Mouse (Mus musculus) kidney, embryonic 15.5 days (tissue): ENCODE results near the gene Ankrd23. TPM values are rescaled to one million over a fixed set of nuclear protein-coding genes. Genes with fewer than 3 reads are reported as not detected.

Experiments used
- ATAC-seq: fragments of 200-750 bp; cut with Nextera tagmentation; replicated peaks from 2 replicates; pipeline ENCODE4 v1.8.0; 2017; ENCODE audit warnings: moderate TSS enrichment; ENCODE audit not compliant: low FRiP score
- H3K27ac ChIP-seq: fragments of 300-500 bp; sonication (generic); 2 replicates; pipeline ENCODE4 v1.5.1; 2015; ENCODE audit warnings: mild to moderate bottlenecking, inconsistent platforms
- H3K27me3 ChIP-seq: fragments of 300-500 bp; sonication (generic); 2 replicates; pipeline ENCODE4 v1.6.1; 2015; ENCODE audit warnings: inconsistent platforms
- H3K36me3 ChIP-seq: fragments of 300-500 bp; sonication (generic); 2 replicates; pipeline ENCODE4 v1.6.1; 2015; ENCODE audit warnings: inconsistent platforms
- H3K4me1 ChIP-seq: fragments of 300-500 bp; sonication (generic); 2 replicates; pipeline ENCODE4 v1.6.1; 2015; ENCODE audit warnings: inconsistent platforms
- H3K4me2 ChIP-seq: fragments of 300-500 bp; sonication (generic); 2 replicates; pipeline ENCODE4 v1.6.1; 2015; ENCODE audit warnings: moderate library complexity, mild to moderate bottlenecking, inconsistent platforms
- H3K4me3 ChIP-seq: fragments of 300-500 bp; sonication (generic); replicated peaks from 2 replicates; pipeline ENCODE4 v1.5.1; 2015; ENCODE audit warnings: mild to moderate bottlenecking, inconsistent platforms
- H3K9ac ChIP-seq: fragments of 300-500 bp; sonication (generic); 2 replicates; pipeline ENCODE4 v1.6.1; 2015; ENCODE audit warnings: mild to moderate bottlenecking, inconsistent platforms
- H3K9me3 ChIP-seq: fragments of 300-500 bp; sonication (generic); replicated peaks from 2 replicates; pipeline ENCODE4 v1.6.1; 2016; ENCODE audit warnings: inconsistent platforms
- WGBS: fragments of 180-500 bp; shearing (Covaris S2); methylation state at CpG from one replicate; pipeline ENCODE4 v1.1.7; 2015; ENCODE audit warnings: mixed read lengths; 5-methylcytosine and 5-hydroxymethylcytosine counted together
- polyA plus RNA-seq: library from polyadenylated mRNA; unstranded; fragments of >200 nt; fragmentation: Nextera tagmentation; extraction: Ambion mirVana; gene quantifications from 2 replicates; pipeline ENCODE4 v1.2.1, GENCODE M21; 2015

Gene Ankrd23
- polyA plus RNA-seq, 1 experiment from 2014 or later = 21.8 TPM

- Histone ChIP-seq H3K36me3 (peaks cover 74% of the 10 kb centered on the region), H3K9me3 (no peaks in the 10 kb centered on the region), H3K4me3 (no peak overlapping the region), H3K27ac (peak overlapping the region; percentile 5; the same call in 1 of the 2 replicates), H3K4me1 (peaks cover 87% of the 10 kb centered on the region), H3K9ac (0 out of 2 replicates have a peak overlapping the region, but pooled peaks have one; percentile 14), H3K27me3 (no peaks in the 10 kb centered on the region), H3K4me2 (no peak overlapping the region)
- WGBS = 77% methylated on average over 20 of the region's 20 CpGs
- ATAC-seq = no peak
Observed at GRCm38 (mm10) chr1:36550075-36550863, 13.6 kb upstream of the Ankrd23 start.

GRCm38 (mm10) chr1:36549491-36549890 is 12.8 kb upstream of the Ankrd23 start:
- 0 out of 2 replicates have a peak overlapping the region, but pooled peaks have one; percentile 14 for H3K9ac ChIP-seq
- peaks cover 66% of the 10 kb centered on the region for H3K36me3 ChIP-seq
- 67% methylated on average over 18 of the region's 18 CpGs for WGBS
- peak overlapping the region; percentile 3; the same call in 1 of the 2 replicates for H3K4me2 ChIP-seq
- H3K4me3 ChIP-seq = no peak overlapping the region
- H3K27ac ChIP-seq = peak overlapping the region; percentile 5; the same call in 1 of the 2 replicates
- H3K27me3 ChIP-seq = no peaks in the 10 kb centered on the region
- peaks cover 79% of the 10 kb centered on the region for H3K4me1 ChIP-seq
- ATAC-seq = no peak
- no peaks in the 10 kb centered on the region for H3K9me3 ChIP-seq

GRCm38 (mm10) chr1:36548771-36549170 is 12.1 kb upstream of the Ankrd23 start:
- H3K36me3 ChIP-seq = peaks cover 65% of the 10 kb centered on the region
- ATAC-seq = no peak
- WGBS = 32% methylated on average over 8 of the region's 8 CpGs
- H3K27ac ChIP-seq = peak overlapping the region; percentile 28; the same call in 1 of the 2 replicates
- H3K9me3 ChIP-seq = no peaks in the 10 kb centered on the region
- no peaks in the 10 kb centered on the region for H3K27me3 ChIP-seq
- peaks cover 72% of the 10 kb centered on the region for H3K4me1 ChIP-seq
- H3K4me3 ChIP-seq = no peak overlapping the region
- 0 out of 2 replicates have a peak overlapping the region, but pooled peaks have one; percentile 3 for H3K4me2 ChIP-seq
- no peak overlapping the region for H3K9ac ChIP-seq

GRCm38 (mm10) chr1:36547981-36548598 is 11.4 kb upstream of the Ankrd23 start:
- Histone ChIP-seq H3K9me3 (no peaks in the 10 kb centered on the region), H3K27me3 (no peaks in the 10 kb centered on the region), H3K9ac (no peak overlapping the region), H3K27ac (peak overlapping the region; percentile 77), H3K4me1 (peaks cover 65% of the 10 kb centered on the region), H3K4me3 (no peak overlapping the region), H3K4me2 (no peak overlapping the region), H3K36me3 (peaks cover 58% of the 10 kb centered on the region)
- WGBS = 32% methylated on average over 9 of the region's 9 CpGs
- no peak for ATAC-seq

- ATAC-seq = peak; percentile 98
- H3K4me3 ChIP-seq = peak within 1 kb of the TSS; percentile 59
- no peaks in the 10 kb centered on the region for H3K9me3 ChIP-seq
- WGBS = under 1% methylated on average over 43 of the region's 43 CpGs
- H3K36me3 ChIP-seq = peaks cover 54% of the 10 kb centered on the region
- no peaks in the 10 kb centered on the region for H3K27me3 ChIP-seq
- peak within 1 kb of the TSS; percentile 63 for H3K9ac ChIP-seq
- peak within 1 kb of the TSS; percentile 77 for H3K27ac ChIP-seq
- peaks cover 54% of the 10 kb centered on the region for H3K4me1 ChIP-seq
- peak within 1 kb of the TSS; percentile 72 for H3K4me2 ChIP-seq
Observed at GRCm38 (mm10) chr1:36546888-36547471, 10.3 kb upstream of the Ankrd23 start, which contains the start of gene Ankrd39. TSS of gene Ankrd39 (minus strand) at chr1:36547445.

DNA sequence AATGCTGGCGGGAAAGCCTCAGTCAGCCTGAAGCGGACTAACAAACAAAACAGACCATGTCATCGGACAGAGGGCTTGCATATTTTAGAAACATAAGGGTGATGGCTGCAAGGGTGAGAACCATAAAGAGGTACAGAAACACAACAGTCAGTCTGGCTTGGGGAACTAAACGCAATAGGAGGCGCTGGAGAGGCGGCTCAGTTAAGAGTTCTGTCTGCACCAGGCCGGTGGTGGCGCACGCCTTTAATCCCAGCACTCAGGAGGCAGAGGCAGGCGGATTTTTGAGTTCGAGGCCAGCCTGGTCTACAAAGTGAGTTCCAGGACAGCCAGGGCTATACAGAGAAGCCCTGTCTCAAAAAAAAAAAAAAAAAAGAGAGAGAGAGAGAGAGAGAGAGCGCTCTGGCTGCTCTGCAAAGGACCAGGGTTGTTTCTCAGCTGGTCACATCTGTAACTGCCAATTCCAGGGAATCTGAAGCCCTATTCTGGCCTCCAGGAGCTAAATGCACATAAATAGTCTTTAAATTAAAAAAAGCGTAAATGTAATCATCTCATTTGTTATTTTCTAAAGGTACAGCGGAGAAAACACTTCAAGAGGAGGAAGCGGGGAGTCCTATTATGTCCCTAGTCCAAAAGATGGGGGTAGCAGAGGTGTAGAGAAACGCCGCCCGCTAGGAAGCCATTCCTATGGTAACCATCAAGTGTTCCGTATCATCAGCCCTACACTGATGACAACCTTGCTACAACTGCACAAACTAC is 9.3 kb upstream of the Ankrd23 start:
- no peaks in the 10 kb centered on the region for H3K9me3 ChIP-seq
- H3K4me3 ChIP-seq = peak overlapping the region; percentile 59
- peak overlapping the region; percentile 63 for H3K9ac ChIP-seq
- no peak for ATAC-seq
- H3K4me1 ChIP-seq = peaks cover 48% of the 10 kb centered on the region
- peaks cover 54% of the 10 kb centered on the region for H3K36me3 ChIP-seq
- H3K27ac ChIP-seq = no peak overlapping the region
- H3K27me3 ChIP-seq = no peaks in the 10 kb centered on the region
- WGBS = 75% methylated on average over 19 of the region's 19 CpGs
- H3K4me2 ChIP-seq = peak overlapping the region; percentile 72

GRCm38 (mm10) chr1:36545382-36545781 is 8.7 kb upstream of the Ankrd23 start:
- no peak for ATAC-seq
- Histone ChIP-seq H3K27me3 (no peaks in the 10 kb centered on the region), H3K4me3 (no peak overlapping the region), H3K4me1 (peaks cover 42% of the 10 kb centered on the region), H3K27ac (no peak overlapping the region), H3K36me3 (peaks cover 54% of the 10 kb centered on the region), H3K4me2 (peak overlapping the region; percentile 72; the same call in 1 of the 2 replicates), H3K9me3 (no peaks in the 10 kb centered on the region), H3K9ac (0 out of 2 replicates have a peak overlapping the region, but pooled peaks have one; percentile 7)
- WGBS = 69% methylated on average over 2 of the region's 2 CpGs

DNA sequence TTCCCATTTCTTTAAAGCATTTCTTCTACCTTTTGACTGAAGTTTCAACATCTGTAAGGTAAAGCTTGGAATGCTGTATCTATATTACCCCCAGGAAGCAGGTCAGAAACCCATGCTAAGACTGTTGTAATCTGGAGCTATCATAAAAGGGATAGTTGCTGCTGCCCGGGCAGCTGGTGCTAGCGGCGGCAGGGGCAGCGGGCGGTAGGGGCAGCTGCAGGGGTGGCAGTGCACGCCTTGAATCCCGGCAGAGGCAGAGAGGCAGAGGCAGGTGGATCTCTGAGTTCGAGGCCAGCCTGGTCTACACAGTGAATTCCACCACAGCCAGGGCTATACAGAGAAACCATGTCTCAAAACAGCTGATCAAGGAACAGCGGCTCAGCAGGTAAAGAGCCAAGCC is 6.2 kb upstream of the Ankrd23 start:
- H3K4me1 ChIP-seq = peaks cover 21% of the 10 kb centered on the region
- 91% methylated on average over 9 of the region's 9 CpGs for whole genome bisulfite sequencing
- H3K36me3 ChIP-seq = peaks cover 53% of the 10 kb centered on the region
- H3K4me3 ChIP-seq = no peak overlapping the region
- no peak overlapping the region for H3K9ac ChIP-seq
- no peak overlapping the region for H3K4me2 ChIP-seq
- no peak overlapping the region for H3K27ac ChIP-seq
- H3K9me3 ChIP-seq = no peaks in the 10 kb centered on the region
- no peaks in the 10 kb centered on the region for H3K27me3 ChIP-seq
- no peak for ATAC-seq

DNA sequence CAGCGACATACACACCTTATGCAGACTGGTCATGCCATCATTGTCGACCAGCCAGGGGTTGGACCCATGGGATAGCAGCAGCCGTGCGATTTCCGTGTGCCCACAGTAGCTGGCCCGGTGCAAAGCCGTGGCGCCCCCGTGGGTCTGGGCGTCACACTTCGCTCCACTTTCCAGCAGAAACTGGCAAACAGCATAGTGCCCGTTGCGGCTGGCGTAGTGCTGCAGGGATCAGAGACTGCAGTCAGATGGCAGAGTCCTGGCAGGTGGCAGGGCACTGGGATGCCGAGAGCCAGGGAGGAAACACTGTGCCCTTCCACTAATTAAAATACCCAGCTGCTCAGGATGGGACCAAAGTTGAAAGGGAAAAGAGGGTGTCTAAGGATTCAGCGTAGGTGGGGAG is 5.2 kb upstream of the Ankrd23 start:
- 97% methylated on average over 16 of the region's 16 CpGs for WGBS
- Histone ChIP-seq H3K27ac (no peak overlapping the region), H3K36me3 (peaks cover 57% of the 10 kb centered on the region), H3K9ac (no peak overlapping the region), H3K4me2 (no peak overlapping the region), H3K4me1 (peaks cover 14% of the 10 kb centered on the region), H3K4me3 (no peak overlapping the region), H3K27me3 (no peaks in the 10 kb centered on the region), H3K9me3 (no peaks in the 10 kb centered on the region)
- ATAC-seq = no peak

DNA sequence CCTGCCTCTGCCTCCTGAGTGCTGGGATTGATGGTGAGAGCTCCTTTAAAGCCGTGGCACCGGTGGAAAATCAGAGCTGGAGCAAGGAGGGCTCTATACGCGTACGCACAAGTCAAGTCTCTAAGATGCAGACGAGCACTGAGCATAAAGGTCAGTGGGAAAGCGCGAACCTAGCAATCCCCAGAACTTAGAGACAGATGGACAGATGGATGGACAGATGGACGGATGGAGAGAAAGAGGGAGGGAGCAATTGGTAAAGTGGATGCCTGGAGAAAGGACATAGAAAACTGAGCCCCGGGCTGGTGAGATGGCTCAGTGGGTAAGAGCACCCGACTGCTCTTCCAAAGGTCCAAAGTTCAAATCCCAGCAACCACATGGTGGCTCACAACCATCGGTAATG is 4.1 kb upstream of the Ankrd23 start:
- Histone ChIP-seq H3K36me3 (peaks cover 61% of the 10 kb centered on the region), H3K4me1 (peaks cover 5% of the 10 kb centered on the region), H3K9ac (no peak overlapping the region), H3K27ac (no peak overlapping the region), H3K4me2 (no peak overlapping the region), H3K9me3 (no peaks in the 10 kb centered on the region), H3K4me3 (no peak overlapping the region), H3K27me3 (no peaks in the 10 kb centered on the region)
- 92% methylated on average over 12 of the region's 12 CpGs for WGBS
- no peak for ATAC-seq

- peaks cover 61% of the 10 kb centered on the region for H3K36me3 ChIP-seq
- no peak overlapping the region for H3K4me2 ChIP-seq
- no peaks in the 10 kb centered on the region for H3K4me1 ChIP-seq
- H3K9me3 ChIP-seq = no peaks in the 10 kb centered on the region
- 90% methylated on average over 11 of the region's 11 CpGs for WGBS
- no peak for ATAC-seq
- H3K4me3 ChIP-seq = no peak overlapping the region
- H3K27me3 ChIP-seq = no peaks in the 10 kb centered on the region
- H3K27ac ChIP-seq = no peak overlapping the region
- no peak overlapping the region for H3K9ac ChIP-seq
Observed at GRCm38 (mm10) chr1:36540132-36540531, 3.4 kb upstream of the Ankrd23 start.
